Mouse (Mus musculus): ENCODE results near the gene Thbs1.

Gene Thbs1

GRCm38 (mm10) chr2:118111488-118112131 is at the start of gene Thbs1:
Thbs1 (plus strand) TSS chr2:118111876.
- DNase-seq (ENCODE audit: extremely low spot score, low read depth, low spot score): peak; percentile 46

GRCm38 (mm10) chr2:118064121-118064764 is 47.4 kb upstream of the Thbs1 start:
- no peak for DNase-seq (ENCODE audit: extremely low spot score, low read depth, low spot score)

DNA sequence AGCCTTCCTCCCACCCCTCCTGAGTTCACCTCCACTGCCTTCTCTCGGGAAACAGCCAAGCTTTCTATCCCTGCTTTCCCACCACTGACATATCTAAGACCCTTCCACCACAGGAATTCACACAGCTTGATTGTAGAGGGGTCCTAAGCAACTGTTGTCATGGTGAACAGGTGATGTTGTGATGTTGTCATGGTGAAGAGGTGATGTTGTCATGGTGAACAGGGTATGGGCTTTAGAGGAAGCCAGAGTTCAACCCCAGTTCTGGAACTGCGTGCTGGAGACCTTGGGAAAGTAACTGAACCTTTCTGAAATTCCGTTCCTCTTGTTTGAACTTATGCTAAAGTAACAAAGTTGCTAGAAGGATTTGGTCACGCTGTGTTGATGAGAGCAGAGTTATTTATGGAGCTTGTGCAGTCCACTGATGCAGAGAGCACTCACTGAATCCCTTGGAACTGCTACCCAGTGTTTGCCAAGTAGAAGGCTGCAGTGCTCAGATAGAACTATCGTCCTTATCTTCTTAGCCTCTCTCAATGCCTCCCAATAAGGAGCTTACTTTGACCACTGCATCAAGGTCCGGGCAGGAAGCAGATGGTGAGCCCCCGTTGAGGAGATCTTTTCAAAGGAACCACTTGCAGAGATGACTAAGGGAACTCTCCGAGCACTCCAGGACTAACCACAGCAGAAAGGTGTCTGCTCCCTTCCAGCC is 45.5 kb upstream of the Thbs1 start:
- no peak for DNase-seq (ENCODE audit: extremely low spot score, low read depth, low spot score)

DNA sequence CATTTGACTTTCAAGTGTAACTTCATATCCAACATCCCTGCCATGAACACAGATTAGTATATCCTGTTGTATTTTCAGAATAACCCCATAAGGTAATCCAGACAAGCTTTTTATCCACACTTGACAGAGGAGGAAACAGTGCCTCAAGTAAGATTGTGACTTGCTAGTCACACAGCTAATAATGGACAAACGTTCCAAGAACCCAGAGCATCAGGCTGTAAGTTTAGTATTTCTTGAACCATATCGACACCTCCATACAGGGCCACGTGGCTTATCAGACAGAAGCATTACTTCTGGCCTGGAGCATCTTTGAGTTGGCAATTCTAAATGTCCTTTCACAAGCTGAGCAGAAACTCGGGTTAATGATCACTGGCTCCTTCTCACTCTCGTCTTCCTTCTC is 41.7 kb upstream of the Thbs1 start:
- no peak for DNase-seq (ENCODE audit: extremely low spot score, low read depth, low spot score)

- no peak for DNase-seq (ENCODE audit: extremely low spot score, low read depth, low spot score)
Measured at GRCm38 (mm10) chr2:118072811-118073372, 38.8 kb upstream of the Thbs1 start.

- DNase-seq (ENCODE audit: extremely low spot score, low read depth, low spot score): no peak
Measured at GRCm38 (mm10) chr2:118074030-118074429, 37.6 kb upstream of the Thbs1 start.

- DNase-seq (ENCODE audit: extremely low spot score, low read depth, low spot score): no peak
Measured at GRCm38 (mm10) chr2:118075165-118075564, 36.5 kb upstream of the Thbs1 start.

GRCm38 (mm10) chr2:118079131-118079530 is 32.5 kb upstream of the Thbs1 start:
- no peak for DNase-seq (ENCODE audit: extremely low spot score, low read depth, low spot score)

DNA sequence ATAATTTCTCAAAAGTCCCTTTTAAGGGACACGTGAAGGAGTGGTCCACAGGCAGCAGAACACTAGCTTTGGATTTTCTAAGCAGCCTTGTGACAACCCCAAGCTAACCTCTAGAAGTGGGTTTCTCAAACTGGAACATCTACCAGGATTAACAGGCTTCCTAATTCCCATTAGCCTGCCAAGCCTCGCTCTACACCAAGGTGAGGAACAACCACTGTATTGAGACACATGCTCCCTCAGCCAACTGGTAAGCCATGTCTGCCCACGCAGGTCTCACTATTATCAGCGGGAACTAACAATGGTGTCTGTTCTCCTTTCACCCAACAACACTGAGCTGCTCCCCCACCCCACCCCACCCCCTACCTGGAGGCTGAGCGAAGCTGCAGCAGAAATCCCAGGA is 30.1 kb upstream of the Thbs1 start:
- DNase-seq (ENCODE audit: extremely low spot score, low read depth, low spot score): no peak

- no peak for DNase-seq (ENCODE audit: extremely low spot score, low read depth, low spot score)
Measured at GRCm38 (mm10) chr2:118083652-118084051, 28.0 kb upstream of the Thbs1 start.

- no peak for DNase-seq (ENCODE audit: extremely low spot score, low read depth, low spot score)
Measured at GRCm38 (mm10) chr2:118084693-118085092, 27.0 kb upstream of the Thbs1 start.

DNA sequence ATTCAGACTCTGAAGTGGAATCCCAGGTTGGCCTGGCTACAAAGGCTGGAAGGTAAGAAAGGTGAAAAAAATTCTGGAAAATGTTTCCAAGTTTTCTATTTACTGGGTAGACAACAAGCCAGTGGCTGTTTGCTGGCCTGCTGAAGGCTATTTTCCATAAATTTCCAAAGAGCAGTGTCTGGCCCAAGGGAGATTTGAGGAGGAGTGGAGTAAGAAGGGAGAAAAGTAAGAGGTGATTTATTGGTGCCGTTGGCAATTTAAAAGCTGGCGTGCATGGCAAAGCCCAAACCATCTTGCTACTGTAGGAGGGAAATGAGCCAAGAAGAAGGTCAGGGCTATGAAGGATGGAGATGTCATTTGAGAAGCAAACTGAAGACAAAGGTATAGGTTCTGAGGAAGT is 26.0 kb upstream of the Thbs1 start:
- no peak for DNase-seq (ENCODE audit: extremely low spot score, low read depth, low spot score)

DNA sequence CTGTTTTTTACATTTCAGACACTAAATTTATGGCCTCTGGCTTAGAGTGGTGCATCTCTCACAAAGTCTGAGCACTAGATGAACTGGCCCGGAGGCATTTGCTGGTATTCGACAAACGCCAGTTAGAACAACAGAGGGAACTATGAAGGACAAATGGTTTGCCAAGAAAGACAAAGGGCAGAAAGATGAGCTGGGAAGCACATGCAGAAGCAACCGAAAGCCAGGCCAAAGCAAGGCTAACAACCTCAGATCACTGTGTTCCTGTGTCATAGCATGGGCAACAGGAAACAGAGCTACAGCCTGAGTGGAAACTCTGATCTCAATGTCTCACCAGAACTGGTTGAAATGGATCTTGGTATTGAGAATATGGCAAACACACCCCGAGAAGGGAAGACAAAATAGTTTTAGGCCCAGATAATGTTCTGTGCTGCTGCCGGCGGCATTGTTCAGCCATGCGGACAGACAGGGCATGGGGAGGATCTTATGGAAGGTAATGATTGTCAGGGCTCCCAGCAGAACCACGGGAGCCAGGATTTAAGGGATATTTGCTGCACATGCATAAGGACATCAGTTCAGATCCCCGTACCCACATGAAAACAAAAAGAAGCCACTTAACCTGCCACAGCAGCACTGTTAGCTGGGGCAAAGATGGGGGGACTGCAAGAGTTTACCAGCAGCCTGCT is 24.5 kb upstream of the Thbs1 start:
- DNase-seq (ENCODE audit: extremely low spot score, low read depth, low spot score): no peak

GRCm38 (mm10) chr2:118091226-118091625 is 20.4 kb upstream of the Thbs1 start:
- no peak for DNase-seq (ENCODE audit: extremely low spot score, low read depth, low spot score)

DNA sequence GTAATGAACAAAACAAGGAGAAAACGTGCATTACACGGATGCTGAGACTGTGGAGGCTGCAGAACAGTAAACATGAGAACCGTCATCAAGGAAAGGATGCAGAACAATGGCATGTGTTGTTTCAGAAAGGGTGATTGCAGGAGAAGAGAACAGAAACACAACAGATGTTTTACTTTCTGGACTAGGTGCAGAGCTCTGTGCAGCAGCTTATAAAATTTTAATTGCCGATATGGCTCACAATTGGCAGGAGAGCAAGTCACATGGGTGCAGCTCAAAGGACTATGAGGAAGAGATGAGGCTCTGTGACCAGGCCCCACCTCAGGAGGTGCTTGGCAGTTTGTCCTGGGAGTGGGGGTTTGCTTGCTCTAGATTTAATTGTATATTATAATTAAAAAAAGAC is 12.6 kb upstream of the Thbs1 start:
- DNase-seq (ENCODE audit: extremely low spot score, low read depth, low spot score): no peak

DNA sequence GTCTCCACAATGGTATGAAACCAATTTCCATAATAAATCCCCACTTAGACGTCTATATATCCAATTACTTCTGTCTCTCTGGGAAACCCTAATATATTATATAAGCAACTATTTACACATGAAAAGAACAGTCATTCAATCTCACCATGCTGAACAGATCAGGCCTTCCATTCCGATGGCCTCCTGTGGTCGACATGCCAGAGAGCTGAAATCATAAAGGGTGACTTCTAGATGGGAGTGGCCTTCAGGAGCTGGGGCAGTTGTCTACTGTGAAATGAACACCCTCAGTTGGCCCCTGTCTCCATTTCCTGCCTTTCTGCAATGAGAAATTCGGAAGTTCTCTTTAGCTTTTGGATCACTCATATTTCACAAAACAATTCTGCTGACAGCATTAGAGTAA is 9.5 kb upstream of the Thbs1 start:
- no peak for DNase-seq (ENCODE audit: extremely low spot score, low read depth, low spot score)

- no peak for DNase-seq (ENCODE audit: extremely low spot score, low read depth, low spot score)
Measured at GRCm38 (mm10) chr2:118110225-118110915, 1.3 kb upstream of the Thbs1 start.

DNA sequence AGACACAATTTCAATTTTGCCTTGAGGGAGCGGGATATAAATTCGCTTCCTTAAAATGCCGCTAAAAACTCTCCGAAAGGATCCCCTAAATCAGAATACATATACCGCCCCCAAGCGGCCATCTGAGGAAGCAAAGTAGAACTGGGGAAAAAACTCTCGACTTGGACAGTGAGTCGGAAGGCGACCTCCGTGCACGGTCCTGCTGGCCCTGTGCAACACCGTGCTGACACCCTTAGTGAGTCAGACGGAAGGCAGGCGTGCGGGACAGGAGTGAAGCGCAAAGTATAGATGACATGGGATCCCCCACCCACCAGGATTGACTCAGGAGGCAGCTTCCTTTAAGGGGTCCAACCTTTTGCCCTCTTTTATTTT is 574 bp upstream of the Thbs1 start:
- DNase-seq (ENCODE audit: extremely low spot score, low read depth, low spot score): peak; percentile 85

GRCm38 (mm10) chr2:118112438-118112837 is 762 bp downstream of the Thbs1 start:
- no peak for DNase-seq (ENCODE audit: extremely low spot score, low read depth, low spot score)

GRCm38 (mm10) chr2:118112846-118113479 is 1.3 kb downstream of the Thbs1 start:
- no peak for DNase-seq (ENCODE audit: extremely low spot score, low read depth, low spot score)
